Mouse (Mus musculus): ENCODE measurements at regions not wholly inside any gene's neighbourhood (a gene's known extent, or its start where the extent isn't known, plus 50 kb on each side); places are given as distances from the start of the nearest gene placed in this dataset.

DNA sequence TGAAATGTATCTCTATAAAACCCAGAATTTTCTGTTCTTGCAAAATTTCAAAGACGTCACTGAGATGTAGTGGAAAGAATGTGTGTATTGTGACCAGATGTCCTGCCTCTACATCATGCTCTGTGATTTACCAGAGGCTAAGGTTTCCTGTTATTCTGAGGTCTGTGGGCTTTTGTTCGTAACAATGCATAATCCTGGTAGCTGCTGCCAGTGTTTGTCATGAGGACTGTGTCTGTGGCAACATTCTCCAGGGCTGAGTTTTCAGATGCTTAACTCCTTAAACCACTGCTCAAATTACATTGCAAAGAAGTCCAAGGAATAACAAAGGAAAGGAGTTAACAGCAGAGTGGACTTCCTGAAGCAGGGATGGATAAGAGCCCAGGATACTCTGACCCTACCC lies 269.0 kb upstream of the Clnk start:
- in situ Hi-C loops (cut with MboI; ENCODE audit: low pct_ligation_motif_present, low pct_unique_long_range_greater_than_20kb, low sequenced_read_pairs), result no loop called here
- H3K9me3 ChIP-seq (replicated peaks; ENCODE audit: low read length), result no peaks in the 10 kb centered on the region
- dilution Hi-C loops (cut with MboI; ENCODE audit: extremely low pct_ligation_motif_present, extremely low pct_unique_long_range_greater_than_20kb, low sequenced_read_pairs), result no loop called here
- DNase-seq (ENCODE audit: extremely low read depth), result no peak
- no peaks in the 10 kb centered on the region for H3K79me2 ChIP-seq (replicated peaks; ENCODE audit: control insufficient read depth, extremely low read depth, insufficient read depth, poor library complexity, severe bottlenecking)
- no peaks in the 10 kb centered on the region for H3K27me3 ChIP-seq (replicated peaks)
- no peak overlapping the region for H3K4me3 ChIP-seq (replicated peaks in 1 of 3; ENCODE audit: low read depth in 2 of 3, low read length in 2 of 3, poor library complexity in 1 of 3)
- no peaks in the 10 kb centered on the region for H3K4me1 ChIP-seq (ENCODE audit: control insufficient read depth in 1 of 2, insufficient read depth in 2 of 2)
- H3K4me2 ChIP-seq (ENCODE audit: insufficient read depth, low read depth, poor library complexity, severe bottlenecking), result no peak overlapping the region
- no peak for TF ChIP-seq MYC (IDR thresholded peaks at IDR 0.05; ENCODE audit: low read depth, low read length)
- no peak for TF ChIP-seq MAZ (IDR thresholded peaks at IDR 0.05; ENCODE audit: low read depth, low read length)
- no peak for TF ChIP-seq POLR2AphosphoS2 (IDR thresholded peaks at IDR 0.05; ENCODE audit: low read depth, low read length)
- TF ChIP-seq CHD2 (IDR thresholded peaks at IDR 0.05; ENCODE audit: low read length), result no peak
- TF ChIP-seq RCOR1 (conservative IDR thresholded peaks at IDR 0.05; ENCODE audit: low read depth, low read length), result no peak
- TF ChIP-seq JUND (conservative IDR thresholded peaks at IDR 0.05; ENCODE audit: low read depth, low read length), result no peak
- TF ChIP-seq MXI1 (IDR thresholded peaks at IDR 0.05; ENCODE audit: low read depth, low read length), result no peak
- no peak overlapping the region for H3K9ac ChIP-seq (ENCODE audit: insufficient read depth, low read depth)
- no peak overlapping the region for H3K27ac ChIP-seq (ENCODE audit: insufficient read depth, low read depth)
- no peaks in the 10 kb centered on the region for H3K36me3 ChIP-seq (replicated peaks in 1 of 2; ENCODE audit: control insufficient read depth in 1 of 2, insufficient read depth in 1 of 2, low read length in 1 of 2)

DNA sequence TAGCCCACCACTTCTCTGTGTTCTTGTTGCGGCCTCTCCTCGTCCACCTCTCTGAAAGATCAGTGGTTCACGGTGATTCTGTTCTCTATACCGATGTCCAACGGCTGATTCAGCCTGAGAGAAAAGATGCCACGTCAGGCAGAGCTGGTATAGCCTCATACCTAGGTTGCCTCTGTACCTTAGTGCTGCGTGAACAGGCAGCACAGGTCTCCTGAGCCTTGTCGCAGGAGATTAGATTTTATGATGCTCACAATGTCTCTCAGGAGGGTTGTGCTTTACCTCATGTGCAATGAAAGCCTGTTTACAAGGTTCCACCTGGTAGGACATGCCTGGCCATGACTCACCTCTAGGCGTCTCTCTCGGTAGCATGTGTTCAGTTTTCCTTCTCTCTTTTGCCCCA lies 267.6 kb upstream of the Clnk start:
- Histone ChIP-seq H3K36me3 (replicated peaks in 1 of 2; ENCODE audit: control insufficient read depth in 1 of 2, insufficient read depth in 1 of 2, low read length in 1 of 2) (no peaks in the 10 kb centered on the region), H3K79me2 (replicated peaks; ENCODE audit: control insufficient read depth, extremely low read depth, insufficient read depth, poor library complexity, severe bottlenecking) (no peaks in the 10 kb centered on the region), H3K9ac (ENCODE audit: insufficient read depth, low read depth) (no peak overlapping the region), H3K27ac (ENCODE audit: insufficient read depth, low read depth) (no peak overlapping the region), H3K4me1 (ENCODE audit: control insufficient read depth in 1 of 2, insufficient read depth in 2 of 2) (no peaks in the 10 kb centered on the region), H3K4me2 (ENCODE audit: insufficient read depth, low read depth, poor library complexity, severe bottlenecking) (no peak overlapping the region), H3K4me3 (replicated peaks in 1 of 3; ENCODE audit: low read depth in 2 of 3, low read length in 2 of 3, poor library complexity in 1 of 3) (no peak overlapping the region), H3K27me3 (replicated peaks) (no peaks in the 10 kb centered on the region), H3K9me3 (replicated peaks; ENCODE audit: low read length) (no peaks in the 10 kb centered on the region)
- in situ Hi-C loops (cut with MboI; ENCODE audit: low pct_ligation_motif_present, low pct_unique_long_range_greater_than_20kb, low sequenced_read_pairs), result no loop called here
- no peak for DNase-seq (ENCODE audit: extremely low read depth)
- TF ChIP-seq EP300 (IDR thresholded peaks at IDR 0.05; ENCODE audit: low read length) (no peak), ZMIZ1 (IDR thresholded peaks at IDR 0.05; ENCODE audit: low read depth, low read length) (no peak)
- dilution Hi-C loops (cut with MboI; ENCODE audit: extremely low pct_ligation_motif_present, extremely low pct_unique_long_range_greater_than_20kb, low sequenced_read_pairs), result no loop called here

DNA sequence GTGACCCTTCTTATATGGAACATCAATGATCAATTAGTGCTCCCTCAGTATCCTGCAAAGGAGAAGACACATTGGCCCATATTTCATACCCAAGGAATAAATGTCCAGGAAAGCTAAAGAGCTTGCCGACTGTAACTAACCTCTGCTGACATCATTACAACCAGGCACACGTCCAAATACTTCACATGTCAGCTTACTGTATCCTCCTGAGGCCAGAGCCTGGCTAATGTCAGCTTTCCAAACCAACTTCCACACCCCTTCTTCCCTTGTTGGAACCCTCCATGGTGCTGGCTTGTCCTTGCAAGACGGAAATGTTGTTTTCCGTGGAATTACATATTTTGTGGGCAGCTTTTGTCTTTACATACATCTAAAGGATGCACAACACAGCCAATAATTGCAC lies 267.0 kb upstream of the Clnk start:
- Histone ChIP-seq H3K27me3 (replicated peaks) (no peaks in the 10 kb centered on the region), H3K4me2 (ENCODE audit: insufficient read depth, low read depth, poor library complexity, severe bottlenecking) (no peak overlapping the region), H3K4me3 (replicated peaks in 1 of 3; ENCODE audit: low read depth in 2 of 3, low read length in 2 of 3, poor library complexity in 1 of 3) (no peak overlapping the region), H3K36me3 (replicated peaks in 1 of 2; ENCODE audit: control insufficient read depth in 1 of 2, insufficient read depth in 1 of 2, low read length in 1 of 2) (no peaks in the 10 kb centered on the region), H3K79me2 (replicated peaks; ENCODE audit: control insufficient read depth, extremely low read depth, insufficient read depth, poor library complexity, severe bottlenecking) (no peaks in the 10 kb centered on the region), H3K9me3 (replicated peaks; ENCODE audit: low read length) (no peaks in the 10 kb centered on the region), H3K27ac (ENCODE audit: insufficient read depth, low read depth) (no peak overlapping the region), H3K9ac (ENCODE audit: insufficient read depth, low read depth) (no peak overlapping the region), H3K4me1 (ENCODE audit: control insufficient read depth in 1 of 2, insufficient read depth in 2 of 2) (no peaks in the 10 kb centered on the region)
- TF ChIP-seq JUND (conservative IDR thresholded peaks at IDR 0.05; ENCODE audit: low read depth, low read length) (no peak), SIN3A (IDR thresholded peaks at IDR 0.05; ENCODE audit: low read length) (no peak), MXI1 (IDR thresholded peaks at IDR 0.05; ENCODE audit: low read depth, low read length) (no peak), ZKSCAN1 (IDR thresholded peaks at IDR 0.05; ENCODE audit: borderline replicate concordance, low read depth, low read length) (no peak), POLR2A (IDR thresholded peaks at IDR 0.05; ENCODE audit: low read depth, low read length) (no peak), IRF4 (IDR thresholded peaks at IDR 0.05; ENCODE audit: low read depth, low read length) (no peak), UBTF (IDR thresholded peaks at IDR 0.05; ENCODE audit: low read depth, low read length) (no peak), SMC3 (IDR thresholded peaks at IDR 0.05; ENCODE audit: low read depth, low read length) (no peak)
- DNase-seq (ENCODE audit: extremely low read depth), result no peak
- in situ Hi-C loops (cut with MboI; ENCODE audit: low pct_ligation_motif_present, low pct_unique_long_range_greater_than_20kb, low sequenced_read_pairs) (no loop called here), dilution Hi-C loops (cut with MboI; ENCODE audit: extremely low pct_ligation_motif_present, extremely low pct_unique_long_range_greater_than_20kb, low sequenced_read_pairs) (no loop called here)
